Mouse (Mus musculus) limb, embryonic 12.5 days (tissue): ENCODE results near the gene Xrn1. TPM values are rescaled to one million over a fixed set of nuclear protein-coding genes. Genes with fewer than 3 reads are reported as not detected.

Experiments
- ATAC-seq: fragments of 200-750 bp; cut with Nextera tagmentation; 2 replicates; pipeline ENCODE4 v1.8.0; 2017; ENCODE audit warnings: low read depth, moderate TSS enrichment; ENCODE audit not compliant: insufficient number of reproducible peaks, insufficient read depth, low FRiP score, low TSS enrichment
- H3K27ac ChIP-seq: fragments of 300-500 bp; sonication (generic); 2 replicates; pipeline ENCODE4 v1.5.1; 2016; ENCODE audit warnings: mild to moderate bottlenecking, moderate library complexity
- H3K27me3 ChIP-seq: fragments of 300-500 bp; sonication (generic); 2 replicates; pipeline ENCODE4 v1.6.1; 2016; ENCODE audit warnings: mild to moderate bottlenecking, moderate library complexity
- H3K36me3 ChIP-seq: fragments of 300-500 bp; sonication (generic); 2 replicates; pipeline ENCODE4 v1.6.1; 2016; ENCODE audit warnings: mild to moderate bottlenecking, moderate library complexity
- H3K4me1 ChIP-seq: fragments of 300-500 bp; sonication (generic); replicated peaks from 2 replicates; pipeline ENCODE4 v1.6.1; 2016
- H3K4me2 ChIP-seq: fragments of 300-500 bp; sonication (generic); 2 replicates; pipeline ENCODE4 v1.6.1; 2016; ENCODE audit warnings: mild to moderate bottlenecking, moderate library complexity
- H3K4me3 ChIP-seq: fragments of 300-500 bp; sonication (generic); replicated peaks from 2 replicates; pipeline ENCODE4 v1.5.1; 2016; ENCODE audit warnings: mild to moderate bottlenecking
- H3K9ac ChIP-seq: fragments of 300-500 bp; sonication (generic); replicated peaks from 2 replicates; pipeline ENCODE4 v1.6.1; 2016; ENCODE audit warnings: mild to moderate bottlenecking, moderate library complexity
- H3K9me3 ChIP-seq: fragments of 300-500 bp; sonication (generic); 2 replicates; pipeline ENCODE4 v1.6.1; 2016; ENCODE audit warnings: mild to moderate bottlenecking, moderate library complexity
- WGBS: fragments of 180-500 bp; shearing (Covaris S2); methylation state at CpG from one replicate; pipeline ENCODE4 v1.1.7; 2016; 5-methylcytosine and 5-hydroxymethylcytosine counted together
- polyA plus RNA-seq: library from polyadenylated mRNA; unstranded; fragments of >200 nt; fragmentation: Nextera tagmentation; extraction: Ambion mirVana; gene quantifications from 2 replicates; pipeline ENCODE4 v1.2.1, GENCODE M21; 2016

Gene Xrn1
- polyA plus RNA-seq, 1 experiment from 2014 or later: 29.2 TPM

GRCm38 (mm10) chr9:96094341-96094740 lies 139.8 kb downstream of the Xrn1 start:
- 58% methylated on average over 1 of the region's 1 CpGs for WGBS
- ATAC-seq: no peak
- H3K4me1 ChIP-seq: no peaks in the 10 kb centered on the region

GRCm38 (mm10) chr9:96095192-96095591 lies 140.6 kb downstream of the Xrn1 start:
- Histone ChIP-seq H3K9me3 (peaks cover 39% of the 10 kb centered on the region), H3K36me3 (no peaks in the 10 kb centered on the region), H3K27me3 (no peaks in the 10 kb centered on the region), H3K27ac (no peak overlapping the region), H3K4me1 (no peaks in the 10 kb centered on the region), H3K9ac (no peak overlapping the region), H3K4me3 (no peak overlapping the region), H3K4me2 (no peak overlapping the region)
- no peak for ATAC-seq
- 83% methylated on average over 1 of the region's 1 CpGs for WGBS

More at GRCm38 (mm10) chr9:96094341-96094740, 139.8 kb downstream of the Xrn1 start:
- Histone ChIP-seq H3K4me2 (no peak overlapping the region), H3K9ac (no peak overlapping the region), H3K36me3 (no peaks in the 10 kb centered on the region), H3K9me3 (peaks cover 30% of the 10 kb centered on the region), H3K27ac (no peak overlapping the region), H3K4me3 (no peak overlapping the region), H3K27me3 (no peaks in the 10 kb centered on the region)

GRCm38 (mm10) chr9:96102846-96103245 lies 148.3 kb downstream of the Xrn1 start:
- Histone ChIP-seq H3K4me3 (no peak overlapping the region), H3K9ac (no peak overlapping the region), H3K27ac (no peak overlapping the region), H3K4me2 (no peak overlapping the region), H3K27me3 (no peaks in the 10 kb centered on the region), H3K9me3 (peaks cover 30% of the 10 kb centered on the region), H3K36me3 (no peaks in the 10 kb centered on the region), H3K4me1 (no peaks in the 10 kb centered on the region)
- ATAC-seq: no peak
- 83% methylated on average over 8 of the region's 8 CpGs for WGBS

Other genes starting within 250 kb of the Xrn1 start
- gene Trpc1, start 204.4 kb upstream of the Xrn1 start, polyA plus RNA-seq: 3.8 and 4.5 TPM in 2 replicates
- gene Pls1, start 109.4 kb upstream of the Xrn1 start, polyA plus RNA-seq: 5.1 and 5.5 TPM in 2 replicates
- gene Atr, start 97.2 kb upstream of the Xrn1 start, polyA plus RNA-seq: 26.8 and 28.6 TPM in 2 replicates
- 6.5 and 6.9 TPM in 2 replicates for gene Gk5, start 164.6 kb downstream of the Xrn1 start, polyA plus RNA-seq
- 58.0 and 60.7 TPM in 2 replicates for gene Tfdp2, start 241.5 kb downstream of the Xrn1 start, polyA plus RNA-seq